Comparison of ENCODE assay signal across 8 mouse cellular contexts in genomic region chr8:94601607-94602385, GRCm38 (mm10). TPM values are rescaled to one million over a fixed set of nuclear protein-coding genes. Genes with fewer than 3 reads are reported as not detected.
A peak's percentile ranks its signal among the peaks of the same experiment; 100 is the strongest.
DNase-seq lines count a peak whose midpoint lies in the region; ATAC-seq and TF ChIP-seq lines count a peak whose summit lies in the region.

Gene Rspry1 (plus strand): TSS chr8:94601937.
Gene Fam192a (minus strand): TSS chr8:94601997.

- H3K36me3 ChIP-seq in heart, embryonic 12.5 days: 0 out of 2 replicates have a peak, but pooled peaks cover under 1% of the 10 kb centered on the region
- H3K36me3 ChIP-seq in kidney, postnatal 0 days (ENCODE audit: insufficient read depth, low read length): no peaks in the 10 kb centered on the region
- H3K36me3 ChIP-seq in liver, embryonic 11.5 days (ENCODE audit: control insufficient read depth, insufficient read depth, low read length): 0 out of 2 replicates have a peak, but pooled peaks cover under 1% of the 10 kb centered on the region
- no peaks in the 10 kb centered on the region for H3K36me3 ChIP-seq in stomach, embryonic 14.5 days (ENCODE audit: control insufficient read depth, insufficient read depth, low read length)

- TF ChIP-seq CTCF in kidney, postnatal 0 days (IDR thresholded peaks at IDR 0.05; ENCODE audit: low read depth): 0 out of 2 replicates have a peak, but pooled peaks have one; percentile 10

- H3K9ac ChIP-seq in heart, embryonic 12.5 days: peak within 1 kb of the TSS; percentile 96
- peak within 1 kb of the TSS; percentile 94 for H3K9ac ChIP-seq in kidney, postnatal 0 days (ENCODE audit: low read depth, low read length)
- peak within 1 kb of the TSS; percentile 98 for H3K9ac ChIP-seq in liver, embryonic 11.5 days (ENCODE audit: low read depth, low read length)
- peak within 1 kb of the TSS; percentile 90 for H3K9ac ChIP-seq in stomach, embryonic 14.5 days (replicated peaks; ENCODE audit: low read depth, low read length)

- H3K27ac ChIP-seq in heart, embryonic 12.5 days (ENCODE audit: poor library complexity, severe bottlenecking): peak within 1 kb of the TSS; percentile 90
- H3K27ac ChIP-seq in kidney, postnatal 0 days: peak within 1 kb of the TSS; percentile 98
- H3K27ac ChIP-seq in liver, embryonic 11.5 days (ENCODE audit: low read depth, low read length): peak within 1 kb of the TSS; percentile 88
- peak within 1 kb of the TSS; percentile 88 for H3K27ac ChIP-seq in stomach, embryonic 14.5 days (ENCODE audit: low read length)

- no peaks in the 10 kb centered on the region for H3K27me3 ChIP-seq in heart, embryonic 12.5 days (replicated peaks)
- H3K27me3 ChIP-seq in kidney, postnatal 0 days (ENCODE audit: insufficient read depth, low read length): no peaks in the 10 kb centered on the region
- H3K27me3 ChIP-seq in liver, embryonic 11.5 days (replicated peaks; ENCODE audit: control insufficient read depth, insufficient read depth, low read length): no peaks in the 10 kb centered on the region
- no peaks in the 10 kb centered on the region for H3K27me3 ChIP-seq in stomach, embryonic 14.5 days (ENCODE audit: control insufficient read depth, insufficient read depth, low read length)

- 0% methylated on average over 54 of the region's 55 CpGs for WGBS in heart, embryonic 12.5 days
- WGBS in kidney, postnatal 0 days: under 1% methylated on average over 53 of the region's 55 CpGs
- WGBS in liver, embryonic 11.5 days: under 1% methylated on average over 55 of the region's 55 CpGs
- WGBS in stomach, embryonic 14.5 days: under 1% methylated on average over 55 of the region's 55 CpGs

- no peaks in the 10 kb centered on the region for H3K9me3 ChIP-seq in heart, embryonic 12.5 days (replicated peaks)
- no peaks in the 10 kb centered on the region for H3K9me3 ChIP-seq in kidney, postnatal 0 days (replicated peaks; ENCODE audit: low read length)
- H3K9me3 ChIP-seq in liver, embryonic 11.5 days (ENCODE audit: control insufficient read depth, low read length): no peaks in the 10 kb centered on the region
- H3K9me3 ChIP-seq in stomach, embryonic 14.5 days (ENCODE audit: control insufficient read depth, low read depth, low read length): no peaks in the 10 kb centered on the region

- peak; percentile 91 for ATAC-seq in erythroid progenitor cell, adult 5-6 weeks (replicated peaks; ENCODE audit: low FRiP score, poor library complexity, severe bottlenecking)
- peak; percentile 100 for ATAC-seq in heart, embryonic 12.5 days (ENCODE audit: insufficient number of reproducible peaks, low FRiP score)
- peak; percentile 99 for ATAC-seq in kidney, postnatal 0 days (replicated peaks; ENCODE audit: low FRiP score, low read depth)
- peak; percentile 99 for ATAC-seq in liver, embryonic 11.5 days (replicated peaks; ENCODE audit: low FRiP score)
- ATAC-seq in stomach, embryonic 14.5 days (ENCODE audit: insufficient number of reproducible peaks, insufficient read depth, low FRiP score, low read depth): peak; percentile 100

- H3K4me3 ChIP-seq in heart, embryonic 12.5 days: peak within 1 kb of the TSS; percentile 88
- H3K4me3 ChIP-seq in kidney, postnatal 0 days (replicated peaks; ENCODE audit: low read depth, low read length): peak within 1 kb of the TSS; percentile 94
- H3K4me3 ChIP-seq in liver, embryonic 11.5 days (ENCODE audit: low read depth, low read length): peak within 1 kb of the TSS; percentile 99
- peak within 1 kb of the TSS; percentile 95 for H3K4me3 ChIP-seq in stomach, embryonic 14.5 days (ENCODE audit: low read depth, low read length)

- peak within 1 kb of the TSS; percentile 86 for H3K4me2 ChIP-seq in heart, embryonic 12.5 days
- peak within 1 kb of the TSS; percentile 93 for H3K4me2 ChIP-seq in kidney, postnatal 0 days (ENCODE audit: low read length)
- H3K4me2 ChIP-seq in liver, embryonic 11.5 days: peak within 1 kb of the TSS; percentile 92
- peak within 1 kb of the TSS; percentile 91 for H3K4me2 ChIP-seq in stomach, embryonic 14.5 days (replicated peaks; ENCODE audit: low read depth, low read length)

- peaks cover 8% of the 10 kb centered on the region for H3K4me1 ChIP-seq in heart, embryonic 12.5 days (replicated peaks)
- peaks cover 8% of the 10 kb centered on the region for H3K4me1 ChIP-seq in kidney, postnatal 0 days (replicated peaks; ENCODE audit: insufficient read depth, low read length)
- peaks cover 12% of the 10 kb centered on the region for H3K4me1 ChIP-seq in liver, embryonic 11.5 days (replicated peaks; ENCODE audit: control insufficient read depth, insufficient read depth, low read length)
- peaks cover 14% of the 10 kb centered on the region for H3K4me1 ChIP-seq in stomach, embryonic 14.5 days (ENCODE audit: control insufficient read depth, insufficient read depth, low read length)

- DNase-seq in CD4-positive helper T cell, adult 2 months (ENCODE audit: low read depth, low spot score): peak; percentile 100
- DNase-seq in brain, embryonic 18.5 days (ENCODE audit: low read depth, low spot score): peak; percentile 100
- peak; percentile 99 for DNase-seq in kidney, postnatal 0 days (ENCODE audit: low spot score)
- DNase-seq in liver, embryonic 11.5 days (ENCODE audit: low spot score): peak; percentile 97
- DNase-seq in naive thymus-derived CD4-positive, alpha-beta T cell, adult 2 months (ENCODE audit: low read depth): peak; percentile 100

RNA-seq across cellular contexts. Expression of gene Rspry1, which starts in this region (rescaled TPM):
- total RNA-seq in erythroid progenitor cell, adult 5-6 weeks (2015; ENCODE audit: low replicate concordance): 18.7 and 23.5 TPM in 2 replicates
- 29.0 and 35.3 TPM in 2 replicates for total RNA-seq in erythroid progenitor cell, adult 5-6 weeks (2017; ENCODE audit: low replicate concordance)
- polyA plus RNA-seq in heart, embryonic 12.5 days (2016; fragmentation: Nextera tagmentation; extraction: Ambion mirVana): 25.4 and 26.0 TPM in 2 replicates
- polyA plus RNA-seq in kidney, postnatal 0 days (2015; fragmentation: Nextera tagmentation; extraction: Ambion mirVana): 31.0 and 33.1 TPM in 2 replicates
- polyA plus RNA-seq in liver, embryonic 11.5 days (2014; fragmentation: Nextera tagmentation; extraction: Ambion mirVana): 38.0 and 39.7 TPM in 2 replicates
- polyA plus RNA-seq in stomach, embryonic 14.5 days (2014; fragmentation: Nextera tagmentation; extraction: Ambion mirVana): 35.2 and 36.5 TPM in 2 replicates

RNA-seq across cellular contexts. Expression of gene Fam192a, which starts in this region (rescaled TPM):
- 18.0 and 20.1 TPM in 2 replicates for total RNA-seq in erythroid progenitor cell, adult 5-6 weeks (2015; ENCODE audit: low replicate concordance)
- total RNA-seq in erythroid progenitor cell, adult 5-6 weeks (2017; ENCODE audit: low replicate concordance): 37.7 and 66.1 TPM in 2 replicates
- polyA plus RNA-seq in heart, embryonic 12.5 days (2016; fragmentation: Nextera tagmentation; extraction: Ambion mirVana): 44.9 and 48.1 TPM in 2 replicates
- 64.1 and 72.0 TPM in 2 replicates for polyA plus RNA-seq in kidney, postnatal 0 days (2015; fragmentation: Nextera tagmentation; extraction: Ambion mirVana)
- 60.0 and 70.0 TPM in 2 replicates for polyA plus RNA-seq in liver, embryonic 11.5 days (2014; fragmentation: Nextera tagmentation; extraction: Ambion mirVana)
- 57.1 and 72.0 TPM in 2 replicates for polyA plus RNA-seq in stomach, embryonic 14.5 days (2014; fragmentation: Nextera tagmentation; extraction: Ambion mirVana)

Comparison
In these comparisons a context has a peak if more than half of its experiments do, and no peak if none do; other contexts are left out.
1. Peak in every context shown above with its lines: DNase-seq, ATAC-seq, H3K4me3 ChIP-seq and H3K27ac ChIP-seq.